Mouse (Mus musculus) adrenal gland, adult 18-20 months (tissue): ENCODE data around the gene Trp53i13. TPM values are rescaled to one million over a fixed set of nuclear protein-coding genes. Genes with fewer than 3 reads are reported as not detected.
"Not testable (repeated sequence)": the region's sequence is repeated elsewhere in the genome, so short reads cannot be mapped to it uniquely, and the experiment has no call there.

Experiments used
- DNase-seq, 2 experiments: peaks; one replicate each; pipeline ENCODE4 v3.0.0; 2021 to 2022; ENCODE audit warnings: low spot score in 2 of 2
- long read RNA-seq, 2 experiments: library from polyadenylated mRNA; stranded (forward); transcript quantifications; one replicate each; pipeline ENCODE4 v2.0.0; 2021
- total RNA-seq, 2 experiments: library from RNA; stranded (reverse); gene quantifications; 1 replicate in 1 of 2; 2 replicates in 1 of 2; pipeline ENCODE4 v1.2.3; 2021

Gene Trp53i13
- total RNA-seq, result 10 to 100 TPM; 11.0 to 12.9 TPM
- long read RNA-seq, experiment 1, transcript Trp53i13-201 (7 exons, 1,463 nt), result major isoform, 9 of 13 reads
- long read RNA-seq, experiment 1, partial matches to known transcripts, result 1 of 13 reads
- long read RNA-seq, experiment 1, other reads (novel, unspliced or antisense), result 3 of 13 reads
- long read RNA-seq, experiment 2, transcript Trp53i13-201 (7 exons, 1,463 nt), result major isoform, 35 of 54 reads
- long read RNA-seq, experiment 2, partial matches to known transcripts, result 2 of 54 reads
- long read RNA-seq, experiment 2, other reads (novel, unspliced or antisense), result 17 of 54 reads

DNA sequence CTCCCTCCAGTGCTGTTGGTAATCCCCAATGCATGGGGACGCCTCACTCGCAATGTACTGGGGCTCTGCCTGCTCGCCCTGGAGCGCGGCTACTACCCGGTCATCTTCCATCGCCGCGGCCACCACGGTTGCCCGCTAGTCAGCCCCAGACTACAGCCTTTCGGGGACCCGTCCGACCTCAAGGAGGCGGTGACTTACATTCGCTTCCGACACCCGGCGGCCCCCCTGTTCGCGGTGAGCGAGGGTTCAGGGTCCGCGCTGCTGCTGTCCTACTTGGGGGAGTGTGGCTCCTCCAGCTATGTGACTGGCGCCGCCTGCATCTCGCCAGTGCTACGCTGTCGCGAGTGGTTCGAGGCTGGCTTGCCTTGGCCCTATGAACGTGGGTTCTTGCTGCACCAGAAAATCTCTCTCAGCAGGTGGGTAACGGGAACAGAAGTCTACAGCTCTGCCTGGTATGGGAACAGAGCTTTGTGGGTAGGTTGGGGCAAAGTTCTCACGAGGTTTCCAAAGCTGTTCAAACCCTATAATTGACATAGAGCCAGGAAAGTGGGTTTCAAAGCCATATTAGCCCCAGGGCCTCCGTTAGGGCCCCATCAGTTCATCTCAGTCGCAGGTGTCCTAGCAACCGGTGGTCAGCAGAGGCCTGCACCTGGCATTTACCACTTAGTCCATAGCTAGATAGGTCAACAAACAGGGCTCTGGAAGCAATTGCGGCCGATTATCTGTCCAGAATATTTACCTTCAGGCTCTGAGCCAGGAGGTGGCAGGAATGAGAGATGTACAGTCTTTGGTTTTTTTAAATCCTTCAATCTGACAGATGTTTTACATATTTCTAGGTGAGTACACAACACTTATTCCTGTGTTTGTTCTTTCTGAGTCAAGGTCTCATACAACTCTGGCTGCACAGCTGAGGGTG lies at the start of gene Trp53i13:
Gene Trp53i13, minus strand, starts transcription at position 344 of the 916 bp plus-strand sequence.
- DNase-seq, result peak in 1 of 2 experiments; percentile 38

DNA sequence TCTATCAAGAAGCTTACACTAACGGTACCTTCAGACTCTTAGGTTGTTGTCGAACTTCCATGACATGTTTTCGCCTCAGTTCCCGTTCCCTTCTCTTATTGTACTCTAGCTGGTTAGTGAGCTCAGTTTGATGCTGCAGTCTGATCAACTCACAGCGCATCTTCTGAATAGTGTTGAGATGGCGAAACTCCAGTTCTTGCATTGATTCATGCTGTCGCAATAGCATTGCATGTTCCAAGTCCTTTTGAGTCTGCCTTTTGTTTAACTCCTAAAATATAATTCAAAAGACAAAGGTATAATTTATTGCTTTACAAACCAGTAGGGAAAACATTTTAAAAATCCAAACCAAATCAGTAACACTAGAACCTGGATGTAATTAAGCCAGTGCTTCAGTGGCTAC lies 29.5 kb upstream of the Trp53i13 start:
- no peak for DNase-seq

DNA sequence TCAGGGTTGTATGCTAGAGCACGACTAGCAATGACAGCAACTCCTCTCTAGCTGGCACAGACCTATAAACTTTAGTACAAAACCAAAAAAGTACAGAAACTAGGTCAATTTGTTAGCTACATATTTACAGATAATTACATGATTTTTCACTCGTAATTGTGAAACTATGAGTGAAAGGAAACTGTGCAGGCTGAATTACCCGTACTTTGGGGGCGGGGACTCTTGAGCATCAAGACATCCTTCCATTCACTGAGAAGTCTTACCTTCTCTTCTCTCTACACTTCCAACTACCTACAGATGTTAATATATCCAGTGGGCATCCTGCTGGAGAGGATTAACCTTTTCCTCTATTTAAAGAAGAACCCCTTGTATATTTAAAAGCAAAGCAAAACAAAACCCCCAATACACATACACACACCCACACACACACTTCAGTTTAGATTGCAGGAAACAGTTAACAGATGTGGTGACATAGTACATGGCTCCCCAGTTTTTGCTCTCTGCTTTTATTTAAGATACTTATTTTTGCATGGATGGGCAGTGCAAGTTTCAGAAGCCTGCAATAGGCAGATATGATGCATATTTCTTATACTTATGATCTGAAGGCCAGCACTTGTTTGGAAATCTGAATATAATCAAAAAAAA lies 16.5 kb upstream of the Trp53i13 start:
- no peak for DNase-seq

DNA sequence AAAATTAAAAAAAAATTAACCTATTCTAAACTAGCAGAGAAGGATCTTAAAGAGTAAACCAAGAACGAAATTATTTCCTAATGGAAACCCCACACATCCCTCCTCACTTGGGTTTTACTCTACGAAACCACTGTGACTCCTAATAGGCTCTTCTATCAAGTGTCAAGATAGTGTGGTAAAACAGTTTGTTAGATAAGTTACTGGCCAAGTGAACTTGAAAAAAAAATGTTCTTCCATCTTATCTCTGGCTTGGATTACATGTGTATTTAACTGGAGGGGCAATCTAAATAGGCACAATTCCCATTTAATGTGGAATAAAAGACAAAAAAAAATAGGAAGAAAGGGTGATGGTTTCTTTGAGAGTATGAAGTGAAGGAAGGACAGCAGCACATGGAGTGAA lies 15.1 kb upstream of the Trp53i13 start:
- no peak for DNase-seq

DNA sequence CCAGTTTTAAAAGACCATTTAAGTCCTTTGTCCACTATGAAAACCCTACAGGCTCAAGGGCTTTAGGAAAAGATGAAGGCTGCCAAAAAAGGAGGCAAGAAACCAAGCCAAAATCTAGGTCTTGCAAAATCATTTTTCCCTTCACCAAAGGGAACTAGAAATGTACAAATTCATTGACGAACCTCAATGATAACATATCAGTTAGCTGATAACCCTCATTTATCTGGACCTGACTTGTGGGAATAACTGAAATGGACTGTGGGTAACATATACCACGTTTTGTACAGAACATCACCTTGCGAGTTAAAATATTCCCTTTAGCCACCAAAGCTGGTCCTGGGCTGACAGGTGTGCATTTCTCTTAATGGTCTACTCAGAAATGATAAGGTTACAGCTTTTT lies 13.9 kb upstream of the Trp53i13 start:
- DNase-seq, result no peak

DNA sequence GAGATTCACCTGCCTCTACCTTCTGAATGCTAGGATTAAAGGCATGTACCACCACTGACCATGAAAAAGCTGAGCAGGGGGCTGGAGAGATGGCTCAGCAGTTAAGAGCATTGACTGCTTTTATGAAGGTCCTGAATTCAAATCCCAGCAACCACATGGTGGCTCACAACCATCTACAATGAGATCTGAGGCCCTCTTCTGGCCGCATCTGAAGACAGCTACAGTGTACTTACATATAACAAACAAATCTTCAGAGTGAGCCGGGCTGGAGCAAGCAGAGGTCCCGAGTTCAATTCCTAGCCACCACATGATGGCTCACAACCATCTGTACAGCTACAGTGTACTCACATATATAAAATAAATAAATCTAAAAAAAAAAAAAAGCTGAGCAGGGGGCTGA lies 12.6 kb upstream of the Trp53i13 start:
- not testable (repeated sequence) for DNase-seq

DNA sequence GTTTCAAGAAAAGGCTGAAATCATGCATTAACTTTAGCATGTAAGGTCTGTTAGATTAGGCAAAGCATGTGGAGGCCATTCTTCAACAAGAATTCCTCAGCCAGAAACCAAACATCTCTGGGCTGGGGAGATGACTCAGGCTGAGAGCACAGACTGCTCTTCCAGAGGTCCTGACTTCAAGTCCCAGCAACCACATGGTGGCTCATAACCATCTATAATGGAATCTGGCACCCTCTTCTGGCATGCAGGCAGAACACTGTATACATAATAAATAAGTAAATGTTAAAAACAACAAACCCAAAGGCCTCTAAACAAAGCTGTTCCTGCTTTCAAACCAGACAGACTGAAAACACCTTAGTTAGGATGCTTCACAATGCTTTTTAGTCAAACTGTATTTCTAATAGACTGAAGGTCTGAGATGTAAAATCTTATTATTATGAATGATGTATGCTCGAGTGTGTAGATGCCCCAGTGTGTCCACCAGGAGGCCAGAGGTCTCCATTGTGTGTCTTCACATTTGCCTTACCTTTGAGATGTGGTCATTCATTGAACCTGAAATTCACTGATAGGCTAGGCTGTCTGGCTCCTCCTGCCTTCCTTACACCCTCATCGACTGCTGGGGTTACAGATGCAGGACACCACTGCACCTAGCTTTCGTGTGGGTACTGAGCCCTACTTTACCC lies 10.2 kb upstream of the Trp53i13 start:
- DNase-seq, result no peak

DNA sequence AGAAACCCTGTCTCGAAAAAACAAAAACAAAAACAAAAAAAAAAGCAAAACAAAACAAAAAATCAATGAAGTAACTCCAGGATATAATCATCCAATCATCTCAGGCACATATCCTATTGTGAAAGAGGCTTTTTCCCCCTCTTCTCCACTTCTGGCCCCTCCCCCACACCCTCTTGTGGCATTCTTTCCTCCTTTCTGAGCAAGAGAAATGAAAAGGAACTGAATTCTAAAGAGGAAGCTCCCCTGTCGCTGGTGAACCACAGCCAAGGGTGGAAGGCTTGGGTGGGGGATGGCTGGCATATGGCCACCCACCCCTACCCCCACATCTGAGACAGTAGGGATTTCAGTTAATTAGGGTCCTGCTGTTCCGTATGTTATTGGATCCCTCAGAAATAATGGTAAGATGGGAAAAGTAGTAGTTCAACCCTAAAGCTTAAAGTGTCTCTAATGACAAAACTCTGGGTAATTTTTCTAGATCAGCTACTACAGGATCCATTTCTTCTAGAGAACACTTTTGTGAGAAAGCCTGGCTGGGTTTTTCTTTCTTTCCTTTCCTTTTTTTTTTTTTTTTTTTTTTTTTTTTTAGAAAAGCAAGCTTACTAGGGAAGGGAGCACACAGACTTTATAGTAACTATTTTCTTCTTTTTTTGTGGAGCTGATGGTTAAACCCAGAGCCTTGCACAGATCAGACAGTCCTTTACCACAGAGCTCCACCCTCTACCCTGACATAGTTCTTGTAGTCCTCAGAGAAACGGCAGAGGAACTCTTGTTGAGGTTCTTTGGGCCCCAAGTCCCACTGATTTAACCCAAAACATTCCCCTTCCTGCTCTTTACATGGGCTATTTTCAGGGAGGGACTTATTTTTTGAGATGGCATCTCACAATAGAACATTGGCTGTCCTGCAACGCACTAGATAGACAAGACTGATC lies 5.1 kb upstream of the Trp53i13 start:
- no peak for DNase-seq

DNA sequence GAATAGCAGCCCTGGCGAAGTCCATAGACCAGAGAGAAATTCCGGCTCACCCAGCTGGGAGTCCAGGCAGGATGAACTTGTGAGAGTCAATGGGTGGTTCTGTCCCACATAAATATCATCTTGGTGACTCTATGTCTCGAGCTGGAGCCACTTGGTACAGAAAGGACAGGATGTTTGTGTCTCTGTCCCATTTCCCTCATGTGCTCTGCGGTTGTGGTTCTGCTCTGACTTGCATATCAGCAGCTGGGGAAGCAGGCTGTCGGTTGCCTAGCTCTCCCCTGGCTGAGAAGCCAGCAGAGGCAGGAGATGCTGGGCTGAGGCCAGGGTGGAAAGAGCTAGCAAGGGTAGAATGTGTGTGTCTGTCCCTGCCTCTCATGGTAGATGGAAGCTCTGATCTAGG lies 3.3 kb upstream of the Trp53i13 start, which contains the start of gene Gm10392:
Gene Gm10392, minus strand, starts transcription at position 156 of the 400 bp plus-strand sequence.
- DNase-seq, result peak in 1 of 2 experiments; percentile 40

DNA sequence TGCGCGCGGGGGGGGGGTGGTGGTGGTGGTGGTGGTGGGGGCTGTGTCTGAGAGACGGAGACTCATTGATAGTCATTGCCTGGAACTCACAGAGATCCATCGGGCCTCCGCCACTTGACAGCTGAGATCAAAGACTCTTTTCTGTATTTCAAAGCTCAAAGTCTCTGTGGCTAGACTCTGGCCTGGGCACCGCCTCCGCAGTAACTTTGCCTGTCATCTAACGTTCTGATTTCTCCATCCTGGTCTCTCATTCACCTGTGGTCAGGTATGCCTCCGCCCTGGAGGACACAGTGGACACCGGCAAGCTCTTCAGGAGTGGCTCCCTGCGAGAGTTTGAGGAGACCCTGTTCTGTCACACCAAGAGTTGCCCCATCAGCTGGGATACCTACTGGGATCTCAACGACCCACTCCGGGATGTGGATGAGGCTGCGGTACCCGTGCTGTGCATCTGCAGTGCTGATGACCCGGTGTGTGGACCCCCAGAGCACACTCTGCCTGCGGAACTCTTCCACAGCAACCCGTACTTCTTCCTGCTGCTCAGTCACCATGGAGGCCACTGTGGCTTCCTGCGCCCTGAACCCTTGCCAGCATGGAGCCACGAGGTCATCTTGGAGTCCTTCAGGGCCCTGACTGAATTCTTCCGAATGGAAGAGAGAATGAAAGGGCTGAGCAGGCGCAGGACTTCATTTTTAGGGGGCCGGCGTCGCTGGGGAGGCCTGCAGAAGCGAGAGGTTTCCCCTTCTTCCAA lies 2.4 kb upstream of the Trp53i13 start:
- DNase-seq, result peak in 1 of 2 experiments; percentile 30

DNA sequence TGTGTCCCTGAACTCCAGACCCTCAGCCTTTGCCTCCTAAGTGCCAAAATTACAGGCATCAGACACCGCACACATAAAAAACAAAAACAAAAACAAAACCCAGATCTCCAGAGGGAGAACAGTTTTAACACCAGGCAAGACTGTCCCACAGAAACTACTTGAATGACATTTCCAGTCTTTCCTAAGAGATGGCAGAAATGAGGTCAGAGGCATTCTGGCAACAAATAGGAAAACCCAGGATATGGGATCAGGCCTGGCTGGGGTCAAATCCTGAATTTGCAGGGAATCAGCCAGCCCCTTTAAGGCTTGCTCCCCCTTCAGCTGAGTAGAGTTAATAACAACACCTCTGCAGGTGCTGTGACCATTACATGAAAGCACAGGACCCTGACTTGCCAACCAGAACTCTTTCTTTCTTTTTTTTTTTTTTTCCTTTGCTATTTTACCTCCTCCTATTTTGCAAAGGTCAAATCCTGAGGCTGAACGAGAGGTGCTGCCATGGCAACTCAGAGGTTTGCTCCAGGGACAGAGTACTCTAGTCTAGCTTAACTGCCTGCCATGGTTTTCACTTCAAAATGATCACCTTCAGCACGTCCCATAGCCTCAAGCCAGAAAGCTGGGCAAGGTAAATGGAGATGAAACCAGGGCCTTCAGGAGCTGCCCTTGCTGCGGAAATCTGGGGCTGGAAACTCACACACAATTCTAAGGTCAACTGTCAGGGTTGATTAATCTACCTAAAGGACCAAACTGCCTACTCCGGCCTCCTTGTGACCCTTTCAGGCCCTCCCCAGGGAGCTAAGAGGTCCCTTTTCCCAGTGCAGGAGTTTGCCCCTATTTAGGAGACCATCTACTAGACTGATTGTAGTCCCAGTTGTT lies 1.0 kb upstream of the Trp53i13 start:
- no peak for DNase-seq

DNA sequence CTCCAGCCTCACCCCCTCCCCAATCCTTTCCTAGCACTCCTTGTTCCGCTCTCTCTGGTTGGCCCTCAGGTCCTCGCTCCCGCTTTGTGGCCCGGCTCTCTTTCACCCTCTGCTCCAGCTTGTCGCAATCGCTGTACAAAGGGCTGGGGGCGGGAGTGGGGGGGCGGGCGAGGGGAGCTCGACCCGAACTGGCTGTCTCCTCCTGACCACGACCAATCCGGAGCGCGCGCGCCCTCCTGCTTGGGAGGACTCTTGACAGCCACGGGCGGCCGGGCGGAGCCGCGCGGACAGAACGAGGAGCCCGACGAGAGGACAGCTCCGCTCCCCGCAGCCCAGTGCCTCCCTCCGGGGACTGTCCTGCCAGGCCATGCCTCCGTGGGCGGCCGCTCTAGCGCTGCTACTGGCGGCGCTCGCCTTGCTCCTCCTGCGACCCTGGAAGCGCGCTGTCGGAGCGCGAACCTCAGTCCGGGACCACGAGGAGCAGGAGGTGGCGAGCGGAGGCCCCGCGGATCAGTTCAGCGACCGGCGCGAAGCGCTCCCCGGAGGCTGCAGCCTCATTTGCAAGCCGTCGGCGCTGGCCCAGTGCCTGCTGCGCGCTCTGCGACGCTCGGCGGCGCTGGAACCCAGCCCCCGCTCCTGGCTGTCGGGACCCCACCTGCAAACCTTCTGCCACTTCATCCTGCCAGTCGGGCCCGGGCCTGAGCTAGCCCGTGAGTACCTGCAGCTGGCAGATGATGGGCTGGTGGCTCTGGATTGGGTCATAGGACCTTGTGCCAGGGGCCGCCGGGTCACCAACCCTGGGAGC lies 746 bp downstream of the Trp53i13 start, which contains the start of gene Abhd15:
Gene Abhd15, plus strand, starts transcription at position 290 of the 805 bp plus-strand sequence.
- peak; percentile 84 to 88 for DNase-seq

DNA sequence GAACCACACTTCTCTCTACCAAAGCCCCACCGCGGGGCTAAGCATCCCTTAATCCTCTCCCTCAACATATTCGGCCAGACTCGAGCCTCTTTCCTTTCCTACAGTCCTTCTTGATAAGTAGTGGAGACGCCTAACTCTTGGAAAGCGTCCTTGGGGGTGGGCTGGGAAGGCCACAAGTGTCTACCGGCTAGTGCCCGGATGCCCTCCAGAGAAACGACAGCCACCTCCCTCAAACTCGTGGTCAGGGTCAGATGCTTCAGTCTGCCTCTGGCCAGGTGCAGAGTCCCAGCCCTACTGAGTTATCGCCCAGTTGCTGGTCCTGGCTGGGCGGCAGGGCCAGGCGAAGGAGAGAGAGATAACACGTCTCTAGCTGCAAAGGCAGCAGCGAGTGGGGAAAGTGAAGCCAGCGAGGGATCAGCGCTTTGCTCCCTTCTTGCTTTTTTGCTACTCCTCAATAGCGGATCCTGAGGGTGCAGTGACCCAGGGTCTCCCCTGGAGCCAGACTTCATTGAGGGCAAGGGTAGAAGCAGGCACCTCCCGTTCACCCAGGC lies 1.4 kb downstream of the Trp53i13 start:
- peak in 1 of 2 experiments; percentile 44 for DNase-seq

DNA sequence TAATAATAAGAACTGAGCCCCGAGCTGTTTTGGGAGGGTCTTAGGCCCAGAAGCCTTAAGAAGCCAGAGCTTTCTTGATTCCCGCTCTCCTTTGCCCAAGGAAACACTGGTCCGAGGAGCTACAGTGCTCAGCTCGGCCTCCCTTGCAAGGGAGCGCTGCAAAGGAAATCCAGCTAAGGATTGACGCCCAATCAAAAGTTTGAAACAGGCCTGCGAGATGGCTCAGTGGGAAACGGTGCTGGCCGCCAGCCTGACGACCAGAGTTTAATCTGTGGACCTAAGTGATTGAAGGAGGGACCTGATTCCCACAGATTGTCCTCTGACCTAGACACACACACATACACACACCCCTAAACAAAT lies 2.0 kb downstream of the Trp53i13 start:
- peak in 1 of 2 experiments; percentile 31 for DNase-seq

DNA sequence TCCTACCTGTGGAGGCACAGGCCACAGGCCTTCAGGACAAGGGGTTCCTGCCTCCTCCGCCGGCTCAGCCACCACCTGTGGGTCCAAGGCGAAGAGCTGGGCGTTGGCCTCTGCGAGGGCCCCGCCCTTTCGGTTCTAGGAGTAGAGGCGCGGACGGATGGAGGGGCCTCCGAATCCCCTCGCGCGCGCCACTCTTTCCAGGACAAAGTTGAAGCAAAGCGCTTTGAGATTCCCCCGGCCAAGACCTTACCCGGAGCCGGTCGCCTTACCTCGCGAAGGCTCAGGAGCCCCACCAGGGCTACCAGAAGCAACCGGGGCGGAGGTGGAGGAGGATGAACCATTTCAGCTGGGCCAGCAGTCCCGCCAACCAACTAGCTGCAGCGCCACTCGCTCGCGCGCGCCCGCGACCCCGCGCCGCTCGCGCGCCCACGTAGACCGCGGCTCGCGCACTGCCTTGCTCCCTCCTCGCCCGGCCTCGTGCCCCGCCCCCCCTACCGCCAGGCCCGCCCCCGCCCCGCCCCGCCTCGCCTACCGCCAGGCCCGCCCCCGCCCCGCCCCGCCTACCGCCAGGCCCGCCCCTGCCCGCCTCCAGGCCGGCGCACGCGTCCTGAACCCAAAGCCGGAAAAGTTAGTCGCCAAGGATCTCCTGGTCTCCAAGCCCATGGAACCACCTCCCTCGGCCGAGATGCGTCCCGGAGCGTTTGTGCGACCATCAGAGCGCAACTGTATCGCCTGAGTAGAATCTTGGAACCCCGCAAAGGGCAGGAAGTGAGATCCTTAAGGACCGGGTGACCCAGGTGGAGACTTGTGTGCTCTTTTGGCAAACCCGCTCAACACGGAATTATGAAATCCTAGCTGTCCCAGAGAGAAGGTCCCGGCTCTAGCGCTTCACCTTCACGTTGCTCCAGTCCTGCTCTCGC lies 2.6 kb downstream of the Trp53i13 start:
- DNase-seq, result peak; percentile 82 to 86

DNA sequence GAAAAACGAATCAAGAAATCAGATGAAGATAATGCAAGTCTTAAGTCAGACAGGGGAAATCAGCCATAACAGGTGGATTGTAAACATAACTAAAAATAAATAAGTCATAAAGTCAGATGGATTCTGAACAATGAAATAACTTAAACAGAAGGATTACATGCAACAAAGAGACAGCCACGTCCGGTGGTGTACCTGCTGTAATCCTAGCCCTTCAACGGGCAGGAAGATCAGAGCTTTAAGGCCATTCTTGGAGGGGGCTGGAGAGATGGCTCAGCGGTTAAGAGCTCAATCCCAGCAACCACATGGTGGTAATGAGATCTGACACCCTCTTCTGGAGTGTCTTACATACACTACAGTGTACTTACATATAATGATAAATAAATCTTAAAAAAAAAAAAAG lies 4.4 kb downstream of the Trp53i13 start:
- DNase-seq, result no peak
